Mouse (Mus musculus) kidney, postnatal 0 days (tissue): Measurements from ENCODE around the gene Foxk1. TPM values are rescaled to one million over a fixed set of nuclear protein-coding genes. Genes with fewer than 3 reads are reported as not detected.
A peak's percentile ranks its signal among the peaks of the same experiment; 100 is the strongest.

Experiments used
- ATAC-seq: fragments of 200-750 bp; cut with Nextera tagmentation; replicated peaks from 2 replicates; pipeline ENCODE4 v1.8.0; 2017; ENCODE audit warnings: low read depth, moderate number of reproducible peaks, moderate TSS enrichment, moderate library complexity; ENCODE audit not compliant: low FRiP score
- DNase-seq: peaks from one replicate; pipeline ENCODE4 v3.0.0-alpha.2; 2016; ENCODE audit warnings: low spot score
- H3K27ac ChIP-seq: fragments of 300-500 bp; sonication (generic); 2 replicates; pipeline ENCODE4 v1.5.1; 2014; ENCODE audit warnings: mild to moderate bottlenecking
- H3K27me3 ChIP-seq: fragments of 300-500 bp; sonication (generic); 2 replicates; pipeline ENCODE4 v1.6.1; 2014; ENCODE audit warnings: low read length, mixed read lengths; ENCODE audit not compliant: insufficient read depth
- H3K36me3 ChIP-seq: fragments of 300-500 bp; sonication (generic); 2 replicates; pipeline ENCODE4 v1.6.1; 2014; ENCODE audit warnings: low read length, mixed read lengths; ENCODE audit not compliant: insufficient read depth
- H3K4me1 ChIP-seq: fragments of 300-500 bp; sonication (generic); replicated peaks from 2 replicates; pipeline ENCODE4 v1.6.1; 2014; ENCODE audit warnings: antibody characterized with exemption, low read length, mixed read lengths; ENCODE audit not compliant: insufficient read depth
- H3K4me2 ChIP-seq: fragments of 300-500 bp; sonication (generic); 2 replicates; pipeline ENCODE4 v1.6.1; 2014; ENCODE audit warnings: mild to moderate bottlenecking, low read length, moderate library complexity, mixed read lengths
- H3K4me3 ChIP-seq: fragments of 300-500 bp; sonication (generic); replicated peaks from 2 replicates; pipeline ENCODE4 v1.5.1; 2014; ENCODE audit warnings: low read depth, low read length
- H3K9ac ChIP-seq: fragments of 300-500 bp; sonication (generic); 2 replicates; pipeline ENCODE4 v1.6.1; 2014; ENCODE audit warnings: low read depth, low read length
- H3K9me3 ChIP-seq: fragments of 300-500 bp; sonication (generic); replicated peaks from 2 replicates; pipeline ENCODE4 v1.6.1; 2016; ENCODE audit warnings: low read length, inconsistent platforms, mixed read lengths
- CTCF ChIP-seq: IDR thresholded peaks from 2 replicates; pipeline ENCODE4 v1.5.1; 2016; ENCODE audit warnings: antibody characterized with exemption, low read depth, mild to moderate bottlenecking, moderate library complexity
- whole genome bisulfite sequencing: fragments of 180-500 bp; shearing (Covaris S2); extraction: QIAGEN DNeasy Blood & Tissue Kit; methylation state at CpG from one replicate; pipeline ENCODE4 v1.1.7; 2014; 5-methylcytosine and 5-hydroxymethylcytosine counted together
- polyA plus RNA-seq: library from polyadenylated mRNA; unstranded; fragments of >200 nt; fragmentation: Nextera tagmentation; extraction: Ambion mirVana; gene quantifications from 2 replicates; pipeline ENCODE4 v1.2.1, GENCODE M21; 2015

The Foxk1 gene
- polyA plus RNA-seq, 1 experiment from 2014 or later: 5.6 TPM

DNA sequence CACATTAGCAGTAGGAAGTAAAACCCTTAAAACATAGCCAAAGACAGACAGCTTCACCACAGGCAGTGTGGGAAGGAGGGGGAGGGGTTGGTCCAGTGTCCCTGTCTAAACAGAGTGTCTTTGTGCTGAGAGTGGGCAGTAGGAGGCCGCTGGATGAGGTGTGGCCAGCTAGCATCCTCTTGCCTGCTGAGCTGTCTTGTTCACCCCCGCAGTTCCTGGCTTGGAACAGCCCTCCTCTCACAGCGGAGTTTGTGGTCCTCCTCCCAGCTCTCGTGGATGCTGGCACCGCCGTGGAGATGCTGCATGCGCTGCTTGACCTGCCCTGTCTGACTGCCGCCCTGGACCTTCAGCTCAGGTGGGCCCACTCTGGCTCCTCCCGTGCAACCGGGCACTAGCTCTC lies 72.4 kb downstream of the Foxk1 start:
- no peak for DNase-seq
- ATAC-seq: no peak
- Histone ChIP-seq H3K9ac (no peak overlapping the region), H3K27ac (no peak overlapping the region), H3K27me3 (no peaks in the 10 kb centered on the region), H3K9me3 (no peaks in the 10 kb centered on the region), H3K4me3 (no peak overlapping the region), H3K4me1 (no peaks in the 10 kb centered on the region), H3K4me2 (no peak overlapping the region), H3K36me3 (peaks cover 17% of the 10 kb centered on the region)
- TF ChIP-seq CTCF: no peak
- WGBS: 75% methylated on average over 10 of the region's 10 CpGs

DNA sequence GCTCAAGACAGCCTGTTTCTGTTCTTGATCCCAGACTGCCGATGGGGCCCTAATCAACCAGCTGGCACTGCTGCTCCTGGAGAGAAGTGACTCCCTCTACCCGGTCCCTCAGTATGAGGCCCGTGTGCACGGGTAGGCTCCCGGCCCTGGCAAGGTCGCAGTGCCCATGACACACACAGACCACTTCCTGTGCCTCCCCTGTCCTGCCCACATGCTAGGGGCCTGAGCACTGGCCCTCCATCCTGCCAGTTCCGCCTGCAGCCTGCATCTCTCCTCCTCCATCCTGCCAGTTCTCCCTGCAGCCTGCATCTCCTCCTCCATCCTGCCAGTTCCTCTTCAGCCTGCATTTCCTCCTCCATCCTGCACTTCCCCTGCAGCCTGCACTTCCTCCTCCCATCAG lies 74.4 kb downstream of the Foxk1 start:
- Histone ChIP-seq H3K9ac (no peak overlapping the region), H3K27me3 (no peaks in the 10 kb centered on the region), H3K27ac (no peak overlapping the region), H3K36me3 (peaks cover 10% of the 10 kb centered on the region), H3K4me1 (no peaks in the 10 kb centered on the region), H3K4me3 (no peak overlapping the region), H3K9me3 (no peaks in the 10 kb centered on the region), H3K4me2 (no peak overlapping the region)
- DNase-seq (no peak), ATAC-seq (no peak)
- no peak for TF ChIP-seq CTCF
- 70% methylated on average over 7 of the region's 7 CpGs for WGBS

DNA sequence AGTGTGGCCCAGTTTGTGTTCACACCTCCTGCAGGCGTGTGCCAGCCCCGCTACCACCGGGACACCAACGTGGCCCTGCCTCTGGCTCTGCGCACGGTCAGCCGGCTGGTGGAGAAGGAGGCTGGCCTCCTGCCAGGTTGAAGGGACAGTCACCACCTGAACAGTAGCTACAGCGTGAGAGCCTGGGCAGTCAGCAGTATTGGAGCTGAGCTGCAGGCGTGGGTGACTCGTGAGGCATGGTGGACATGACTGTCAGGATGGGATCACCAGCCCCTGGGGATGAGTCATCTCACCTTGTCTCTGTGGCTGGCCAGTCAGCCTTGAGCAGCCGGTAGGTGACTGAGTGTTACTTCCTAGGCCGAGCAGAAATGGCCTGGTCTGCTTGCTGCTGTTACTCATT lies 76.0 kb downstream of the Foxk1 start:
- Histone ChIP-seq H3K27me3 (no peaks in the 10 kb centered on the region), H3K4me1 (no peaks in the 10 kb centered on the region), H3K4me2 (no peak overlapping the region), H3K27ac (no peak overlapping the region), H3K9ac (no peak overlapping the region), H3K4me3 (no peak overlapping the region), H3K36me3 (peaks cover 6% of the 10 kb centered on the region), H3K9me3 (no peaks in the 10 kb centered on the region)
- DNase-seq: no peak
- 78% methylated on average over 12 of the region's 12 CpGs for whole genome bisulfite sequencing
- peak; percentile 33; the same call in 1 of the 2 replicates for ATAC-seq
- TF ChIP-seq CTCF: no peak

DNA sequence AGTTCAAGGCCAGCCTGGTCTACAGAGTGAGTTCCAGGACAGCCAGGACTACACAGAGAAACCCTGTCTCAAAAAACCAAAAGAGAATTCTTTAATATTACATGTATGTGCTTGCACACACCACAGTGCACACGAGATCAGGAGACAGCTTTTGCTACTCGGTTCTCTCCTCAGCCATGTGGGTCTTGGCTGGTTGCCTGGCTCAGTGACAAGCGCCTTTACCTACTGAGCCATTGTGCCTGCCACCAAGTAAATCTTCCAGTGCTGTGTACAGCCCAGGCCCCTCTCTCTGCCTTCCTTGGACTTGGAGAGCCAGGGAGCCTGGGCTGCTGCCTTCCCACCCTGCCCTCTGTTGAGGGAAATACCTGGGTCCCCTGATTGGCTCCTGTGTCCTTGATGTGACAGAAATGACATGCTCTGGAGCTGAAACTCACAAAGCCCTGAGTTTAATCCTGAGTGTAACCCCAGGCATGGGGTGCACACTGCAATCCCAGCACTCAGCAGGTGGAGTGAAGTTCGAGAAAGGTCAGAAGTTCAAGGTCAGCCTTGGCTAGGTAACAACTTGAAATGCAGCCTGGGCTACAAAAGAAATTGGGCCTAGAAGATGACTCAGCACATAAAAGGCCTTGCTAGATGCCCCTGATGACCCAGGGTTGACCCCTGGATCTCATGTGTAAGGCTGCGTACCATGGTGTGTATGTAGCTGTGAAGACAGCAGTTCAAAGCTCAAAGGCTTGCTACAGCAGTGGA lies 76.7 kb downstream of the Foxk1 start:
- TF ChIP-seq CTCF: no peak
- Histone ChIP-seq H3K36me3 (peaks cover 4% of the 10 kb centered on the region; the same call in 1 of the 2 replicates), H3K27ac (no peak overlapping the region), H3K9ac (no peak overlapping the region), H3K27me3 (no peaks in the 10 kb centered on the region), H3K9me3 (no peaks in the 10 kb centered on the region), H3K4me3 (no peak overlapping the region), H3K4me2 (no peak overlapping the region), H3K4me1 (no peaks in the 10 kb centered on the region)
- ATAC-seq (0 out of 2 replicates have a peak, but pooled peaks have one; percentile 5), DNase-seq (no peak)
- 88% methylated on average over 5 of the region's 5 CpGs for WGBS

DNA sequence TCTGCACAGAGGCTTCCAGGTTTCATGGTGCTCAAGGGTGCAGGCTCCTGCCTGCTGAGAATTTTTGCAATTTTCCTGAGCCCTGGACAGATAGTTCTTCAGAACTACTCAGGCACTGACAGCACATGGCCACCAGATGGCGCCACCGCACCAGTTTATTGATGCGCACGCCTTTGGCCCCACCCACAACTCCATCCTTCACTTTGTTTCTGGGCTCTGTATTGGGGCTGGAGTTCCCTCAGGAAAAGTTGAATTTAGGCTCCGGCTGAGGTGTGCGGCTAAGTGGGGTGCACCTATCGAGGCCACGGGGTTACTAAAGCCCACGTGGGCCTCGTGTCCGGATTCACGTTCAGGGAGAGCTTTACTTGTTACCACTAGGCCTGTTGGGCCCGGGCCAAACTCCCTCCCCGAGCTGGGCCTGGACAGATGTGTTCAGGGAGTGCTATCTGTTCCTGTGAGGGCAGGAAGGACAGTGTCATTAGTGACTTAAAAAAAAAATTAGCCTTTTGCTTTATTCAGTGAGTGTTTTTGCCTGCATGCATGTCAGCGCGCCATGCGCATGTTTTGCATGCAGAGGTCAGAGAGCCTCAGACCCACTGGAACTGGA lies 77.6 kb downstream of the Foxk1 start:
- DNase-seq: peak; percentile 94
- H3K9me3 ChIP-seq: no peaks in the 10 kb centered on the region
- peak; percentile 94 for TF ChIP-seq CTCF
- no peak overlapping the region for H3K27ac ChIP-seq
- peak; percentile 54 for ATAC-seq
- H3K9ac ChIP-seq: no peak overlapping the region
- no peaks in the 10 kb centered on the region for H3K27me3 ChIP-seq
- no peaks in the 10 kb centered on the region for H3K4me1 ChIP-seq
- WGBS: 28% methylated on average over 17 of the region's 17 CpGs
- no peak overlapping the region for H3K4me3 ChIP-seq
- H3K36me3 ChIP-seq: peaks cover 4% of the 10 kb centered on the region; the same call in 1 of the 2 replicates
- peak overlapping the region; percentile 39 for H3K4me2 ChIP-seq

DNA sequence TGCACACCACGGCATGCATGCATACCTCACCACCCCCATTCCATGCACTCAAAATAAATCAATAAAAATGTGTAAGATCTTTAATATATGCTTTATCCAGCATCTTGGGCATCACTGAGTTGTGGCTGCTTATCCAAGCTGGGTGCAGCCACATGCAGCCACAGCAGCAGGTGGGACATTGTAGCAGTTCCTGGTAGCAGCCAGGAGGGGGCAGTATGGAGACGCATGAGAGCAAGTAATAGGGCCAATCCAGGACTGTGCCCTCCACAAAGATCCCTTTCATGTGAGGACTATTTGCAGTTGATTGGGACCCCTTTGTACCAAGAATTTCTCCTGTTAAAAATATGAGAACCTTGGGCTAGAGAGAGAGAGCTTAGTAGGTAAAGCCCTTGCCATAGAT lies 81.2 kb downstream of the Foxk1 start:
- no peaks in the 10 kb centered on the region for H3K27me3 ChIP-seq

More for the DNA sequence above, 81.2 kb downstream of the Foxk1 start:
- peak; percentile 36; the same call in 1 of the 2 replicates for TF ChIP-seq CTCF
- WGBS: 66% methylated on average over 2 of the region's 2 CpGs
- no peaks in the 10 kb centered on the region for H3K9me3 ChIP-seq
- H3K27ac ChIP-seq: no peak overlapping the region
- no peak for DNase-seq
- no peak overlapping the region for H3K4me2 ChIP-seq
- ATAC-seq: no peak
- H3K36me3 ChIP-seq: no peaks in the 10 kb centered on the region
- no peak overlapping the region for H3K9ac ChIP-seq
- no peak overlapping the region for H3K4me3 ChIP-seq
- no peaks in the 10 kb centered on the region for H3K4me1 ChIP-seq
